Mouse (Mus musculus) limb, embryonic 12.5 days (tissue): Measurements from ENCODE around the gene Hspbap1. TPM values are rescaled to one million over a fixed set of nuclear protein-coding genes. Genes with fewer than 3 reads are reported as not detected.

Experiments
- ATAC-seq: fragments of 200-750 bp; cut with Nextera tagmentation; 2 replicates; pipeline ENCODE4 v1.8.0; 2017; ENCODE audit warnings: low read depth, moderate TSS enrichment; ENCODE audit not compliant: insufficient number of reproducible peaks, insufficient read depth, low FRiP score, low TSS enrichment
- H3K27ac ChIP-seq: fragments of 300-500 bp; sonication (generic); 2 replicates; pipeline ENCODE4 v1.5.1; 2016; ENCODE audit warnings: mild to moderate bottlenecking, moderate library complexity
- H3K27me3 ChIP-seq: fragments of 300-500 bp; sonication (generic); 2 replicates; pipeline ENCODE4 v1.6.1; 2016; ENCODE audit warnings: mild to moderate bottlenecking, moderate library complexity
- H3K36me3 ChIP-seq: fragments of 300-500 bp; sonication (generic); 2 replicates; pipeline ENCODE4 v1.6.1; 2016; ENCODE audit warnings: mild to moderate bottlenecking, moderate library complexity
- H3K4me1 ChIP-seq: fragments of 300-500 bp; sonication (generic); replicated peaks from 2 replicates; pipeline ENCODE4 v1.6.1; 2016
- H3K4me2 ChIP-seq: fragments of 300-500 bp; sonication (generic); 2 replicates; pipeline ENCODE4 v1.6.1; 2016; ENCODE audit warnings: mild to moderate bottlenecking, moderate library complexity
- H3K4me3 ChIP-seq: fragments of 300-500 bp; sonication (generic); replicated peaks from 2 replicates; pipeline ENCODE4 v1.5.1; 2016; ENCODE audit warnings: mild to moderate bottlenecking
- H3K9ac ChIP-seq: fragments of 300-500 bp; sonication (generic); replicated peaks from 2 replicates; pipeline ENCODE4 v1.6.1; 2016; ENCODE audit warnings: mild to moderate bottlenecking, moderate library complexity
- H3K9me3 ChIP-seq: fragments of 300-500 bp; sonication (generic); 2 replicates; pipeline ENCODE4 v1.6.1; 2016; ENCODE audit warnings: mild to moderate bottlenecking, moderate library complexity
- WGBS: fragments of 180-500 bp; shearing (Covaris S2); methylation state at CpG from one replicate; pipeline ENCODE4 v1.1.7; 2016; 5-methylcytosine and 5-hydroxymethylcytosine counted together
- polyA plus RNA-seq: library from polyadenylated mRNA; unstranded; fragments of >200 nt; fragmentation: Nextera tagmentation; extraction: Ambion mirVana; gene quantifications from 2 replicates; pipeline ENCODE4 v1.2.1, GENCODE M21; 2016

The Hspbap1 gene
- polyA plus RNA-seq, result 21.6 and 22.9 TPM in 2 replicates

DNA sequence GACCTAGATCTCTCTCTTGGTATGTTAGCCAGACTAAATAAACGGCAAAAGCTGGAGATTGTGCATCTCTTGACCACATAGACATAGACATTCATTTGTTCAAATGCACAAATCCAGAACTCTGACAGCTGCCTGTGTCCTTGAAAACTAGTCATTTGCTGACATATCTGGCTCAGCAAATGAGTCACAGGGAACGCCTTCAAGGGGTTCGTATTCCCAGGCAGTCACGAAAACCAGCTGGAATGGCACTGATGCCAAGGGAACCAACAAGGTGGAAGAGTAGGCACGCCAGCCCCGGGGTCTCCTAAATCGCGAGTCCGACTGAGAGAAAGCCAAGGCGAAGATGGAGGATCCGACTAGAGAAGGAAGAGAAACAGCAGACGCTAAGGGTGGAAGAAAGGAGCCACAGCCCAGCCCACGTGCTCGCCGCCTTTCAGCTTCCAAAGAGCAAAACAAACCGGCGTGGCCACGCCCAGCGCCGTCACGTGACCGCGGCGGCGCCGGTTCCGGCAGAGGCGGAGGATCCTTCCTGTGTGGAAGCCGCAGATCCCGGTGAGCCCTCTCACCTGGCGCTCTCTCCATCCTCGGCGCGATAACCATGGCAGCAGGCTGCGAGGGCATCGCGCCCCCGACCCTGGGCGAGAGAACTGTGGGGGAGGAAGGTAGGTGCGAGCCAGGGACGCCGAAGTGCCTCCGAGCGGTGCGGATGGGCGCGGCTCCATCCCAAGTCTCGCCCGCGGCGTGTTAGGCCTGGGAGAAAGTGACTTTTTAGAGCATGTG is at the start of gene Hspbap1:
TSS of gene Hspbap1 (plus strand) at position 498 of the 780 bp plus-strand sequence.
- Histone ChIP-seq H3K4me2 (peak within 1 kb of the TSS; percentile 73), H3K9ac (peak within 1 kb of the TSS; percentile 94), H3K27ac (peak within 1 kb of the TSS; percentile 66; the same call in 1 of the 2 replicates), H3K36me3 (no peaks in the 10 kb centered on the region), H3K4me3 (peak within 1 kb of the TSS; percentile 90), H3K4me1 (peaks cover 28% of the 10 kb centered on the region), H3K9me3 (no peaks in the 10 kb centered on the region), H3K27me3 (no peaks in the 10 kb centered on the region)
- ATAC-seq, result peak; percentile 45
- under 1% methylated on average over 51 of the region's 51 CpGs for WGBS

DNA sequence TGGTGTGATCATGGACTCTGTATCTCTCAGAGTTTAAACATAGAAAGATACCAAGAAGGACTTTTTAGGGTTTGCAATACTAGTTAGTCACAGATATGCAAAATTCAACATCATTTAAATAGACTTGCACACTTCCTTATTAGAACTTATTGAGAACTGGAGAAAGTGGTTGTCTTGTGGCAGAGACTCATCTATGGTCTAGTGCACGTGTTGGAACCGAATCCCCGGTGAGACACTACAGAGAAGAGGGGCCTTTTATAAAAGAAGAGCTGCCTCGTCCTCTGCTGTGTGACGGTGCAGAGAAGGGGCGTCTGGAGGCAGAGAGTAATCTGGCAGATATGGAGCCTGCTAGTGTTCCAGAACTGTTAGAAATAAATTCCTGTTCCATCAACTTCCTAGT is 45.6 kb upstream of the Hspbap1 start:
- Histone ChIP-seq H3K9me3 (no peaks in the 10 kb centered on the region), H3K27ac (no peak overlapping the region), H3K4me2 (no peak overlapping the region), H3K4me3 (no peak overlapping the region), H3K36me3 (0 out of 2 replicates have a peak, but pooled peaks cover 14% of the 10 kb centered on the region), H3K4me1 (no peaks in the 10 kb centered on the region), H3K27me3 (no peaks in the 10 kb centered on the region), H3K9ac (no peak overlapping the region)
- no peak for ATAC-seq
- 87% methylated on average over 6 of the region's 6 CpGs for WGBS

DNA sequence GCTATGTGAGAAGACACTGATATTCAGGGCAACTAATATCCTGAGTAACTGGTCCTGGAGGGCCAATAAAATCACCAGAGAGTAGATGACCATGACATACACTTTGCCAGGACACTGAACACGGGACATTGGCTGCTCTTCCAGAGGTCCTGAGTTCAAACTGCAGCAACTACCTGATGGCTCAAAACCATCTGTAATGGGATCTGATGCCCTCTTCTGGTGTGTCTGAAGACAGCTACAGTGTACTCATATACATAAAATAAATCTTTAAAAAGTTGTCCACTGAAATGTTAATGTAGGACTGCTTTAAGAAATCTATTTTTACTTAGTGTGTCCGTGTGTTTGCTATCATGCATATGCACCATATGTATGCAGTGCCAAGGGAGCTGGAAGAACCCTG is 43.6 kb upstream of the Hspbap1 start:
- Histone ChIP-seq H3K4me3 (no peak overlapping the region), H3K4me1 (no peaks in the 10 kb centered on the region), H3K27ac (no peak overlapping the region), H3K4me2 (no peak overlapping the region), H3K36me3 (0 out of 2 replicates have a peak, but pooled peaks cover 12% of the 10 kb centered on the region), H3K9me3 (no peaks in the 10 kb centered on the region), H3K9ac (no peak overlapping the region), H3K27me3 (no peaks in the 10 kb centered on the region)
- no peak for ATAC-seq
- 88% methylated on average over 2 of the region's 2 CpGs for WGBS

DNA sequence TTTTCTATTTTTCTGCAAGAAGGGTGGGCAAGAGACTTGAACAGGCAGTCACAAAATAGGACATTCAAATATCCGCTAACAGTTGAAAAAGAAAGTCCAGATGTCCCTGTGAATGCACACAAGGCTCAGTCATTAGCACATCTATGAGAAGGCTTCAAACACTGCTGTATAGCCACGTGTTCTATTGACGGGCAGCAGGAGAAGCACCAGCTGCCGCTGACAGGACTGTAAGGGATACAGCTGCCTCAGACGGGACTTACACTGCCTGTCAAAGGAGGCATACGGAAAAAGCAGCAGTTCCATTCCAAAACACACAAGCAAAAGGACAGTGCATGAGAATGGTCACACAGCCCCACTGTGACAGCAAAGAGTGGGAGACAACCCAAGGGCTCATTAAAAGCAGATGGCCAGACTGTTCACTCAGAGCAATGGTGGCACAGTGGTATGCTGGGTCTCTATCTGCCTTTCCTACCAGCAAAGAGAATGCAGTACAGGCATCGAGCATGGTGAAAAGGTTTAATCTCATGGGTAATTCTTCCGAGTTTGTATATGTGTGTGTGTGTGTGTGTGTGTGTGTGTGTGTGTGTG is 40.9 kb upstream of the Hspbap1 start:
- Histone ChIP-seq H3K4me3 (no peak overlapping the region), H3K9me3 (no peaks in the 10 kb centered on the region), H3K27ac (no peak overlapping the region), H3K27me3 (no peaks in the 10 kb centered on the region), H3K4me1 (no peaks in the 10 kb centered on the region), H3K4me2 (no peak overlapping the region), H3K9ac (no peak overlapping the region), H3K36me3 (0 out of 2 replicates have a peak, but pooled peaks cover 19% of the 10 kb centered on the region)
- ATAC-seq, result no peak
- WGBS, result 73% methylated on average over 8 of the region's 8 CpGs

DNA sequence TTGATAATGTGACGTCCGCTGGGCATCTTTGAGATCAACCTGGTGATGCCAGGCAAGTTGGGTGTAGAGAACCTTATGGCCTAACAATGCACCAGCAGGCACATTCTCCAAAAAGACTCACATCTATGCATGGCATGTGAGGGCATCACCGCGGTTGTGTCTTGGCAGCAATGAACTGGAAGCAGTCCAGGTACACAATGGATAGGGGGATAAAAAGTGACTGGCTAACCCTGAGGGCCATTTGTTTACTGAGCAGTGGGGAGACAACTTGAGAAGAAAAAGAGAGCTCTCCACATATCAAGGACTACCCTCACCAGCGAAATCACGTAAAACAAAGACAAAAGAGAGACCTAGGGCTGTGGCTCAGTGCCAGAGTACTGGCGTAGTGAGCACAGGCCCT is 38.1 kb upstream of the Hspbap1 start:
- no peak for ATAC-seq
- no peaks in the 10 kb centered on the region for H3K9me3 ChIP-seq
- H3K27me3 ChIP-seq, result no peaks in the 10 kb centered on the region
- peaks cover 19% of the 10 kb centered on the region; the same call in 1 of the 2 replicates for H3K36me3 ChIP-seq
- H3K4me1 ChIP-seq, result no peaks in the 10 kb centered on the region
- no peak overlapping the region for H3K4me2 ChIP-seq
- WGBS, result 95% methylated on average over 7 of the region's 7 CpGs
- H3K9ac ChIP-seq, result no peak overlapping the region
- H3K4me3 ChIP-seq, result no peak overlapping the region
- no peak overlapping the region for H3K27ac ChIP-seq

DNA sequence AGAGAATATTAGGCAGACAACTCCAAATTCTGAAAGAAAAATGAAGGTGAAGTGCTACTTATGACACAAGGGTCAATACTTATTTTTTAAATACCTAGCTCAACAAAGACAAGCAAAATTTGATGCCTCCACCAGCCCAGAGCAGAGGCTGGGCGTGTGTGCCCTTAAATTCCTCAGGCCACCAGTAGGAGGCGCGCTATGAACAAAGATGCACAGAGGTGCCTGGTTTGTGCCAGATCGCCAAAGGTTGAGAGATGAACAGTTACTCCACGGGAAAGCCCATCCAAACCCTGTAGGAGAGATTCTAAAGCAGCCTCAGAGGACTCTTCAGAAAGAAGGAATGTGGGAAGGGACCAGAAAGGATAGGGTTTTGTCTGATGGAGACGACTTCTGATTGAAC is 36.1 kb upstream of the Hspbap1 start:
- Histone ChIP-seq H3K4me1 (peaks cover 9% of the 10 kb centered on the region), H3K27ac (no peak overlapping the region), H3K4me3 (no peak overlapping the region), H3K9me3 (no peaks in the 10 kb centered on the region), H3K9ac (no peak overlapping the region), H3K4me2 (no peak overlapping the region), H3K36me3 (peaks cover 14% of the 10 kb centered on the region; the same call in 1 of the 2 replicates), H3K27me3 (no peaks in the 10 kb centered on the region)
- 17% methylated on average over 6 of the region's 6 CpGs for WGBS
- no peak for ATAC-seq

DNA sequence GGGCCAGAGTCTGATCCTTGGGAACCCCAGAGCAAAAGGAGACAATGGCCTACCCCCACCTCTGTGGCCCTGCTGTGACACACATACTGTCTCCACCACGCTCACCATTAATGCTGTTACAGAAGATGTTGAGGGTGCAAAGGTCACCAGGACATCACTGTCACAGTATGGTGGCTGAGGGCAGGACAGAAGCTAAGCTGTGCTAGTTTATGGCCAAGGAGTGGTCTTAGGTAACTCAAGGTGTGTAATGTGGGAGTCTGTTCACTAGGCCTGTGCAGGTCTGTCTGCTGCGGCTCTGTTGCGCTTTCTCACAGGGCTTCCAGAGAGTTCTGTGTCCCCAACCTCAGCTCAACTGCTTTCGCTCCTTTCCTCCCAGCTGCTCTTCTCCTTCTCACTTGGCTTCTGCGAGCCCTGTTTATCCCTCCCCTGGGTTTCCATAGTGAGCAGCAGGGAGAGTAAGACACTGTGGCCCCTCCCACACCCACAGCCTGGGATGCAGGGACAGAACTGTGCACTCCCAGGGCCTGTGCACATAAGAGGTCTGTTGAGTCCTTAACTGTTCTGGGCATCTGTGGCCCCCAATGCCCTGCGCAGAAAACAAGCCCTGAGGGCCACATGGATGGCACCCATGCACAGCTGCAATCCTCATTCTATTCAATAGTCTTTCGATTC is 31.9 kb upstream of the Hspbap1 start:
- no peak overlapping the region for H3K27ac ChIP-seq
- H3K36me3 ChIP-seq, result peaks cover 5% of the 10 kb centered on the region; the same call in 1 of the 2 replicates
- WGBS, result 74% methylated on average over 7 of the region's 7 CpGs
- no peak for ATAC-seq
- H3K27me3 ChIP-seq, result no peaks in the 10 kb centered on the region
- no peaks in the 10 kb centered on the region for H3K9me3 ChIP-seq
- no peak overlapping the region for H3K9ac ChIP-seq
- no peak overlapping the region for H3K4me2 ChIP-seq
- H3K4me3 ChIP-seq, result no peak overlapping the region
- H3K4me1 ChIP-seq, result peaks cover 26% of the 10 kb centered on the region

DNA sequence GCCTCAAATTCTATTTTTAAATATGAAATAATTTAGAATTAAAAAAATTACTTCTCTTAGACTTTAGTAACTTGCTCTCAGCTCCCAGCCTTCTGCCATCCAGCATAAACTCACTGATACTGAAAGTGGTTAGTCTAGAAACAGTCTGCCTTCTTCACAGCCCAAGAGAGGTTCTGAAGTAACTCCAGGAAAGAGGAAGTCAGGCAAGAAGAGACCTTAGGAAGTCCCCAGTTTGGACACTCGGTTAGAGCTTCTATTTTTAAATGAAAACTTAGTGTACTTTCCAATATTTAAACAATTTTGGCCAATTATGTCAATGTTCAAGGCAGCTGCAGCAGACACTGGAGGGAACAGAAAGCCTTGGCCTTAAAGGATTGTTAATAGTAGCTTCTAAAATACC is 30.6 kb upstream of the Hspbap1 start:
- ATAC-seq, result no peak

DNA sequence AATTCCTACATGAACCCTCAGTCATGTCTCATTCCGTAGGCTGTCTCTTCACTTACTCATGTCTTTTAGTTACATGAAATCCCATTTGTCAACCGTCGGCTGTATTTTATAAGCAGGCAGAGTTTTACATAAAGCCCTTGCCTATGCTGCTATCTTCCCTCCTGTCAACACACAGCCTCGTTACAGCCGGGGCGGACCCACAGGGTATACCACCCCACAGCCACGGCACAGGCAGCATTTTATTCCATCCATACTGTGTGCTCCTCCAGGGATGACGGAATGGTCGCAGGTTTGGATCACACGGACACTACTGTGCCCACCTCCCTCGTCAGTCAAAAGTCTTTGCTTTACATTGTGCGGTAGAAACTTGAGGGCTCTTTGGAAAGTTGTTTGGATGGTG is 29.8 kb upstream of the Hspbap1 start:
- 75% methylated on average over 12 of the region's 12 CpGs for WGBS
- H3K4me1 ChIP-seq, result peaks cover 26% of the 10 kb centered on the region
- no peak overlapping the region for H3K9ac ChIP-seq
- H3K27me3 ChIP-seq, result no peaks in the 10 kb centered on the region
- no peaks in the 10 kb centered on the region for H3K36me3 ChIP-seq
- H3K4me2 ChIP-seq, result no peak overlapping the region
- H3K9me3 ChIP-seq, result no peaks in the 10 kb centered on the region
- H3K4me3 ChIP-seq, result no peak overlapping the region
- no peak for ATAC-seq
- H3K27ac ChIP-seq, result no peak overlapping the region

More for the DNA sequence above, 30.6 kb upstream of the Hspbap1 start:
- Histone ChIP-seq H3K9me3 (no peaks in the 10 kb centered on the region), H3K36me3 (peaks cover 3% of the 10 kb centered on the region; the same call in 1 of the 2 replicates), H3K27me3 (no peaks in the 10 kb centered on the region), H3K4me3 (no peak overlapping the region), H3K4me2 (no peak overlapping the region), H3K9ac (no peak overlapping the region), H3K4me1 (peaks cover 26% of the 10 kb centered on the region), H3K27ac (no peak overlapping the region)
- 72% methylated on average over 1 of the region's 1 CpGs for WGBS

DNA sequence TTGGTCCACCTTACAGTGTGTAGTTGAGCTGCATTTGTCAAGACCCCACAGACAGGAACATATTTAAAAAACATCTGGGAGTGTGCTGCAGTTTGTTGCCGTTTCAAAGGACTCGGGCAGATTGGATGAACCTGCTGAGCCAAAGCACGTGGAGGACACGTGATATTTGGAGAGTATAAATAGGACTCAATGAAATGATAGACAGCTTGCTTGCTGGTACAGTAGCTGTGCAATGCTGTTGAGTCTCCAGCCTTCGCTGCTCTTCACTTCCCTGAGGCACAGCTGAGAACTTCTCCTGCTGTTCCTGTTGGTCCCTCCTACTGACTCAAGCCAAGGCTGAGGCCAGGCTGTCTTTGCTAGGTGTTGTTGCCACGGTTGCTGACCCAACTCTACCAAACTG is 29.2 kb upstream of the Hspbap1 start:
- no peaks in the 10 kb centered on the region for H3K9me3 ChIP-seq
- no peak for ATAC-seq
- H3K4me2 ChIP-seq, result no peak overlapping the region
- no peaks in the 10 kb centered on the region for H3K36me3 ChIP-seq
- no peak overlapping the region for H3K27ac ChIP-seq
- H3K4me3 ChIP-seq, result no peak overlapping the region
- peaks cover 26% of the 10 kb centered on the region for H3K4me1 ChIP-seq
- H3K9ac ChIP-seq, result no peak overlapping the region
- WGBS, result 82% methylated on average over 6 of the region's 6 CpGs
- no peaks in the 10 kb centered on the region for H3K27me3 ChIP-seq

DNA sequence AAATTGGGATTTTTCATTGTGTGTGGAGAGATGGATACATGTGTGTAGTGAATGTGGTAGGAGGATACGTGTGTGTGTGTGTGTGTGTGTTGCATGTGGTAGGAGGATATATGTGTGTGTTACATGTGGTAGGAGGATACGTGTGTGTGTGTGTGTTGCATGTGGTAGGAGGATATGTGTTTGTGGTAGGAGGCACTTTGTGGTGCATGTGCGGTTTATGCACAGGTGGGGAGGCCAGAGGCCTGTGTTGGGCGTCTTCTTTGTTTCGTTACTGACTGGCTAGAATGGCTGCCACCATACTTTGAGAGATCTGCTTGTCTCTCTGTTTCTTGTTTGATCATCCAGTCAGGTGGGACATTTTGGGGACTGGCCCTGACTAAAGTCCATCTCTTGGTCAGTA is 28.6 kb upstream of the Hspbap1 start:
- H3K4me2 ChIP-seq, result no peak overlapping the region
- no peak overlapping the region for H3K27ac ChIP-seq
- ATAC-seq, result no peak
- peaks cover 26% of the 10 kb centered on the region for H3K4me1 ChIP-seq
- H3K9me3 ChIP-seq, result no peaks in the 10 kb centered on the region
- H3K36me3 ChIP-seq, result no peaks in the 10 kb centered on the region
- WGBS, result 98% methylated on average over 5 of the region's 5 CpGs
- no peak overlapping the region for H3K4me3 ChIP-seq
- H3K27me3 ChIP-seq, result no peaks in the 10 kb centered on the region
- H3K9ac ChIP-seq, result no peak overlapping the region
